Mouse (Mus musculus) midbrain, embryonic 11.5 days (tissue): ENCODE measurements around the gene Serpinb8. TPM values are rescaled to one million over a fixed set of nuclear protein-coding genes. Genes with fewer than 3 reads are reported as not detected.
A peak's percentile ranks its signal among the peaks of the same experiment; 100 is the strongest.

Source experiments
- ATAC-seq: fragments of 200-750 bp; cut with Nextera tagmentation; 2 replicates; pipeline ENCODE4 v1.8.0; 2017; ENCODE audit warnings: moderate TSS enrichment, moderate library complexity; ENCODE audit not compliant: low FRiP score
- DNase-seq: peaks from one replicate; pipeline ENCODE4 v3.0.0; 2015; ENCODE audit warnings: low spot score; ENCODE audit errors: missing footprints
- H3K27ac ChIP-seq: fragments of 300-500 bp; sonication (generic); 2 replicates; pipeline ENCODE4 v1.5.1; 2014; ENCODE audit warnings: low read depth, low read length
- H3K27me3 ChIP-seq: fragments of 300-500 bp; sonication (generic); 2 replicates; pipeline ENCODE4 v1.6.1; 2014; ENCODE audit warnings: mild to moderate bottlenecking, low read length, moderate library complexity, mixed read lengths; ENCODE audit not compliant: control insufficient read depth, insufficient read depth
- H3K36me3 ChIP-seq: fragments of 300-500 bp; sonication (generic); 2 replicates; pipeline ENCODE4 v1.6.1; 2014; ENCODE audit warnings: mild to moderate bottlenecking, low read length, moderate library complexity, mixed read lengths; ENCODE audit not compliant: control insufficient read depth, insufficient read depth
- H3K4me1 ChIP-seq: fragments of 300-500 bp; sonication (generic); 2 replicates; pipeline ENCODE4 v1.6.1; 2014; ENCODE audit warnings: low read length; ENCODE audit not compliant: control insufficient read depth, insufficient read depth
- H3K4me2 ChIP-seq: fragments of 300-500 bp; sonication (generic); 2 replicates; pipeline ENCODE4 v1.6.1; 2014; ENCODE audit warnings: mild to moderate bottlenecking, moderate library complexity
- H3K4me3 ChIP-seq: fragments of 300-500 bp; sonication (generic); 2 replicates; pipeline ENCODE4 v1.5.1; 2014; ENCODE audit warnings: low read depth, low read length
- H3K9ac ChIP-seq: fragments of 300-500 bp; sonication (generic); 2 replicates; pipeline ENCODE4 v1.6.1; 2014; ENCODE audit warnings: low read length
- H3K9me3 ChIP-seq: fragments of 300-500 bp; sonication (generic); 2 replicates; pipeline ENCODE4 v1.6.1; 2016; ENCODE audit warnings: low read length; ENCODE audit not compliant: control insufficient read depth
- WGBS: fragments of 180-500 bp; shearing (Covaris S2); extraction: QIAGEN DNeasy Blood & Tissue Kit; methylation state at CpG from one replicate; pipeline ENCODE4 v1.1.7; 2014; 5-methylcytosine and 5-hydroxymethylcytosine counted together
- polyA plus RNA-seq: library from polyadenylated mRNA; unstranded; fragments of >200 nt; fragmentation: Nextera tagmentation; extraction: Ambion mirVana; gene quantifications from 2 replicates; pipeline ENCODE4 v1.2.1, GENCODE M21; 2014

Serpinb8 gene
- polyA plus RNA-seq, 1 experiment from 2014 or later, result 0.49 TPM

DNA sequence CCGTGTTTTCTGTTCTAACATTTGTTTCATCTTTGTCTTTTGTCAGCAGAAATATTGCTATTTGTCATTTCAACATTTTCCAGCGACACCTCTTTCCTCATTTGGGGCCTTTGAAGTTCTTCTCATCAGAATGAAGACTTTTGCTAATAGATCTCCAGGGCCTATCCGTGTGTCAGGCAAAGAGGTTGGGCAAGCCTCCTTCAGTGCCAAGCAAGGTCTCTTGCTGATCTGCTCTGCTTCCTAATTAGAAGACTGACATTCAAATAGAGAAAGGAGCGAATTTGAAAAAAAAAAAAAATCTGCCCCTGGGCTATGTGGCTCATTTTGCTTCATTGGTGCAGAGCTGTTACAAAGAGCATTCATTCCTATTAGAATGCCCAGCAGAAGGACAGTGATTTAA is 32.2 kb downstream of the Serpinb8 start:
- H3K27ac ChIP-seq, result no peak overlapping the region
- DNase-seq, result peak; percentile 14
- ATAC-seq, result no peak
- no peak overlapping the region for H3K9ac ChIP-seq
- H3K9me3 ChIP-seq, result no peaks in the 10 kb centered on the region
- H3K27me3 ChIP-seq, result no peaks in the 10 kb centered on the region
- H3K4me3 ChIP-seq, result no peak overlapping the region
- H3K4me2 ChIP-seq, result no peak overlapping the region
- H3K4me1 ChIP-seq, result no peaks in the 10 kb centered on the region
- WGBS, result 77% methylated on average over 4 of the region's 4 CpGs
- H3K36me3 ChIP-seq, result no peaks in the 10 kb centered on the region

GRCm38 (mm10) chr1:107635936-107636335 is 46.1 kb downstream of the Serpinb8 start:
- H3K4me3 ChIP-seq, result no peak overlapping the region

GRCm38 (mm10) chr1:107638056-107638455 is 48.2 kb downstream of the Serpinb8 start:
- Histone ChIP-seq H3K27ac (no peak overlapping the region), H3K9me3 (no peaks in the 10 kb centered on the region), H3K27me3 (no peaks in the 10 kb centered on the region), H3K4me3 (no peak overlapping the region), H3K36me3 (no peaks in the 10 kb centered on the region), H3K4me1 (no peaks in the 10 kb centered on the region), H3K4me2 (no peak overlapping the region), H3K9ac (no peak overlapping the region)
- 87% methylated on average over 1 of the region's 1 CpGs for WGBS
- DNase-seq (peak; percentile 56), ATAC-seq (no peak)

More at GRCm38 (mm10) chr1:107635936-107636335, 46.1 kb downstream of the Serpinb8 start:
- 38% methylated on average over 4 of the region's 4 CpGs for WGBS
- Histone ChIP-seq H3K4me1 (no peaks in the 10 kb centered on the region), H3K9me3 (no peaks in the 10 kb centered on the region), H3K36me3 (no peaks in the 10 kb centered on the region), H3K27me3 (no peaks in the 10 kb centered on the region), H3K9ac (no peak overlapping the region), H3K27ac (no peak overlapping the region), H3K4me2 (no peak overlapping the region)
- DNase-seq (peak; percentile 82), ATAC-seq (peak; percentile 63; the same call in 1 of the 2 replicates)

- Histone ChIP-seq H3K9ac (no peak overlapping the region), H3K4me1 (no peaks in the 10 kb centered on the region), H3K27me3 (no peaks in the 10 kb centered on the region), H3K9me3 (no peaks in the 10 kb centered on the region), H3K36me3 (no peaks in the 10 kb centered on the region), H3K4me2 (no peak overlapping the region), H3K27ac (no peak overlapping the region), H3K4me3 (no peak overlapping the region)
- 78% methylated on average over 3 of the region's 3 CpGs for WGBS
- DNase-seq (peak; percentile 41), ATAC-seq (no peak)
These were observed 48.7 kb downstream of the Serpinb8 start for GRCm38 (mm10) chr1:107638459-107638858.

- H3K4me1 ChIP-seq, result no peaks in the 10 kb centered on the region
- no peaks in the 10 kb centered on the region for H3K27me3 ChIP-seq
- ATAC-seq (no peak), DNase-seq (no peak)
- no peaks in the 10 kb centered on the region for H3K9me3 ChIP-seq
- no peak overlapping the region for H3K9ac ChIP-seq
- H3K4me3 ChIP-seq, result no peak overlapping the region
- H3K27ac ChIP-seq, result no peak overlapping the region
- WGBS, result 82% methylated on average over 2 of the region's 2 CpGs
- H3K4me2 ChIP-seq, result no peak overlapping the region
- H3K36me3 ChIP-seq, result no peaks in the 10 kb centered on the region
These were observed 52.8 kb downstream of the Serpinb8 start for GRCm38 (mm10) chr1:107642457-107643118.

DNA sequence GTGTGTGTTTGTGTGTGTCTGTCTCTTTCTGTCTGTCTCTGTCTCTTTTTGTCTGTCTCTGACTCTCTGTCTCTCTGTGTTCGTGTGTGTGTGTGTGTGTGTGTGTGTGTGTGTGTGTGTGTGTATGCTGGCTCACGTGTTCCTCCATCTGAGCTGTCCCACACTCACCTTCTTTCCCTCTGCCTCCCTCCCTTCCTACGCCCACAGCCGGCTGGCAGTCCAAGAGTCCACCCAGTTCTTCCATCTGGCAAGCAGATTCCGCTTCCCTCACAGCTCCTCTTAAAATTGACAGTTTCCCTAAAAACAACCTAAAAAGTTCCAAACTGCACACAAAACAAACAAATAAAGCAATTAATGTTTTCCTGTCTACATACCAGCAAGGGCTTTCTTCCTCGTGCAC is 55.3 kb downstream of the Serpinb8 start:
- Histone ChIP-seq H3K9me3 (no peaks in the 10 kb centered on the region), H3K9ac (no peak overlapping the region), H3K4me2 (no peak overlapping the region), H3K27me3 (no peaks in the 10 kb centered on the region), H3K27ac (no peak overlapping the region), H3K36me3 (no peaks in the 10 kb centered on the region), H3K4me3 (no peak overlapping the region), H3K4me1 (no peaks in the 10 kb centered on the region)
- ATAC-seq (no peak), DNase-seq (no peak)
- 76% methylated on average over 6 of the region's 6 CpGs for WGBS

- Histone ChIP-seq H3K4me2 (no peak overlapping the region), H3K9me3 (no peaks in the 10 kb centered on the region), H3K27ac (no peak overlapping the region), H3K9ac (no peak overlapping the region), H3K36me3 (no peaks in the 10 kb centered on the region), H3K27me3 (no peaks in the 10 kb centered on the region), H3K4me1 (no peaks in the 10 kb centered on the region), H3K4me3 (no peak overlapping the region)
- WGBS, result 83% methylated on average over 2 of the region's 2 CpGs
- ATAC-seq, result no peak
- DNase-seq, result no peak
These were observed 67.9 kb downstream of the Serpinb8 start for GRCm38 (mm10) chr1:107657689-107658088.

Other genes starting within 250 kb of the Serpinb8 start
- not detected in 2 replicates for gene Serpinb11, start 228.8 kb upstream of the Serpinb8 start, polyA plus RNA-seq
- gene Serpinb7, start 190.4 kb upstream of the Serpinb8 start, polyA plus RNA-seq, result not detected in 2 replicates
- gene Serpinb2, start 78.6 kb upstream of the Serpinb8 start, polyA plus RNA-seq, result 0.42 and 0.43 TPM in 2 replicates